Mouse (Mus musculus) cerebellum, postnatal 36 days (tissue): ENCODE measurements around the gene Xpo1.
"Not testable (repeated sequence)": the region's sequence is repeated elsewhere in the genome, so short reads cannot be mapped to it uniquely, and the experiment has no call there.

Experiments
- DNase-seq, 2 experiments: peaks; one replicate each; pipeline ENCODE4 v3.0.0; 2021 to 2022; ENCODE audit warnings: mixed read lengths in 2 of 2

Gene Xpo1

GRCm38 (mm10) chr11:23299910-23300309 is 44.1 kb downstream of the Xpo1 start:
- no peak for DNase-seq

GRCm38 (mm10) chr11:23303126-23303525 is 47.3 kb downstream of the Xpo1 start:
- no peak for DNase-seq

GRCm38 (mm10) chr11:23305101-23305672 is 49.3 kb downstream of the Xpo1 start:
- DNase-seq = not testable (repeated sequence)

GRCm38 (mm10) chr11:23305673-23306608 is 50.1 kb downstream of the Xpo1 start:
- DNase-seq = peak; percentile 93 to 98

GRCm38 (mm10) chr11:23306764-23307565 is 51.1 kb downstream of the Xpo1 start, which contains the start of gene Usp34:
Gene Usp34 (plus strand): TSS chr11:23306895.
- DNase-seq = peak; percentile 57 to 74

GRCm38 (mm10) chr11:23307566-23307920 is 51.7 kb downstream of the Xpo1 start:
- DNase-seq = no peak

GRCm38 (mm10) chr11:23313496-23313895 is 57.7 kb downstream of the Xpo1 start:
- DNase-seq = no peak

GRCm38 (mm10) chr11:23329413-23329812 is 73.6 kb downstream of the Xpo1 start:
- no peak for DNase-seq

- DNase-seq = no peak
These were observed 76.3 kb downstream of the Xpo1 start for GRCm38 (mm10) chr11:23332136-23332535.

- no peak for DNase-seq
These were observed 79.3 kb downstream of the Xpo1 start for GRCm38 (mm10) chr11:23335160-23335559.
